Mouse (Mus musculus) ES-Bruce4 (cell line): ENCODE data around the gene Tubb3.

Experiments
- CTCF ChIP-seq: IDR thresholded peaks from one replicate; pipeline ENCODE4 v1.8.1; 2011; ENCODE audit warnings: low read depth, low read length
- EP300 ChIP-seq: IDR thresholded peaks from 2 replicates; pipeline ENCODE4 v1.6.1; 2011; ENCODE audit warnings: low read depth, low read length; ENCODE audit not compliant: insufficient read depth
- POLR2A ChIP-seq: IDR thresholded peaks from one replicate; pipeline ENCODE4 v1.8.1; 2011; ENCODE audit warnings: low read length; ENCODE audit not compliant: insufficient read depth

GRCm38 (mm10) chr8:123374239-123374578 is 37.0 kb upstream of the Tubb3 start:
- no peak for TF ChIP-seq CTCF
- TF ChIP-seq POLR2A, result no peak
- TF ChIP-seq EP300, result 0 out of 2 replicates have a peak, but pooled peaks have one; percentile 19
